Mouse (Mus musculus): ENCODE data around the gene Efna2.
"Not testable (repeated sequence)": the region's sequence is repeated elsewhere in the genome, so short reads cannot be mapped to it uniquely, and the experiment has no call there.

The Efna2 gene

GRCm38 (mm10) chr10:80156002-80156751 lies 23.1 kb upstream of the Efna2 start:
- DNase-seq, result no peak

DNA sequence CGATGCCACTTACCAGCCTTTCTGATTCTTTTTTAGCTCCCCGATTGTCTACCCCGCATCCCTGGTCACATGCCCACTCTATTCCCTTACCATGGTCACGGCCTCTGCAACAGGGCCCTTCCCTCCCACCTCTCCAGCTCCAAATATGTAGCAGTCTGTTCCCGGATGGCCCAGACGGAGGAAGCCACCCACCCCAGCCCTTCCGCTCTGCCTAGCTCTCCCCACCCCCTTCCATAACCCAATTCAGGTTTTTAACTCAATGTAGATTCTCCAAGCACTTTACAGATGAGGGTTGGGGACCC lies 22.6 kb upstream of the Efna2 start:
- DNase-seq, result peak in 1 of 2 experiments; percentile 69

GRCm38 (mm10) chr10:80157141-80157929 lies 21.9 kb upstream of the Efna2 start:
- no peak for DNase-seq

DNA sequence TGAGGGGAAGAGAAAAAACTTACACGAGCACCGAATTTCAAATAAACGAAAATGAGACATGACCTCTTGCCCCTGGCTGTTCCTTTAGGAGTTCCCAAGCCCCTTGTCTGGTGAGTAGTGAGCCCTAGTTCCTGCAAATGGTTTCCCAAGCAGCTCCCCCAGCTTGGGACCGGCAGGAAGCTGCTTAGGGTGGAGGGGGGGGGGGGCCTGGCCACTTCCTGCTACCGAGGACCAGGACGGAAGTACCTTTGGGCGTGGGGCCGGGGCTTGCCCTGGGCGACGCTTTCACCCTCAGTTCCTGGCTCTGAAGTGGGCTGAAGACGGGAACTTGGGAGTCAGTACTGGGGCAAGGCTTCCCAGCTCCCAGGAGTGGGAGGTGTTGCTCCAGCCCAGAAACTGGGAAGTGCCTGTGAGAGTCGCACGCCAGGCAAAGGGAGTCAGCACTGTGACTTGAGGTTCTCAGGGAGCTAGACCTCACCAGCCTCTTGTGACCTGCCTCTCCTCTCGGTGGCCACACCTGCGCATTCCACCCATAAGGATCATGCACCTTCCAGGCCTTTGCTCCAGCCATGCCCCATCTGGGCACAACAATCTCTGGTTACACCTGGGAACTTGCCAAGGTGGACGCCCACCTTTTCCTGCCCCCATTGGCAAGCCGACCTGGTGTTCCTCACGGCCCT lies 20.8 kb upstream of the Efna2 start:
- DNase-seq, result peak; percentile 76 to 84

GRCm38 (mm10) chr10:80159021-80159560 lies 20.2 kb upstream of the Efna2 start:
- DNase-seq, result peak; percentile 75 to 82

DNA sequence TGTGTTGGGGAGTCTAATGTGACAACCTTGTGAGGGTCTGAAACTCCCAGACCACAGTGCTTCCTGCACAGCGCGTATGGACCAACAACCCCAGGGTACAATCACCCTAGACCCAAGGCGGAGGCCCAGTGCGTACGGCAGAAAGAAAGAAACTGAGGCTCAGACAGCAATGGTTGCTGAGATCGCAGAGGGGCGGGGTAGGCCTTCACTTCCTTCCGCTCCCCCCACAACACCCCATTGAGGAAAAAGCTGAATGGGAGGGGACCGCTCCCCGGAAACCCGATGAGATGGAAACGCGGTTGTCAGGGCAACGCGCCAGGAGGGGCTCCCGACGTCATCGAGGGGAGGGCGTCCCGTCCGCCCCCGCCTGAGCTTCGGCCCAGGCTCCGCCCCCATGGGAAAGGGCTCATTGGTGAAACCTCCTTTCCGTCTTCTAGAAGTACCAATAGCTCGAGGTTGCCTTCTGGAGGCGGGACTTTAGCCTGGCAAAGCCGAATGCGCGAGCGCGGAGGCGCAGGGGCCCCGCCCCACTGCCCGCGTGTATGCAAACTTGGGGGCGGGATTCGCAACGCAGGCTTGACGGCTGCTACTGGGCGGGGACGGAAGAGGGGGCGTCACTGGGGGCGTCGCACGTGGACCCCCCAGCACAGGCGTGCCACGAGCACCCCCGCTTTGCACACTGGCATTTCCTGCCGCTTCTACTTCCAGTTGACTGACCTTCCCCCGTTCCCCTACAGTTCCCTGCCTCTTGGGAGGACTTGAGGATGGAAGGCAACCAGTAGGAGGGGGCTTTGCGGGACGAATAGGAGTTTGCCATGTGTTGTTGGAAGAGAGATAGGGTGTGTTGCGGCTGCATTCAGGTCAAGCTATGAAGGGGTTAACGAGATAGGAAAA lies 19.5 kb upstream of the Efna2 start:
- peak; percentile 98 to 99 for DNase-seq

DNA sequence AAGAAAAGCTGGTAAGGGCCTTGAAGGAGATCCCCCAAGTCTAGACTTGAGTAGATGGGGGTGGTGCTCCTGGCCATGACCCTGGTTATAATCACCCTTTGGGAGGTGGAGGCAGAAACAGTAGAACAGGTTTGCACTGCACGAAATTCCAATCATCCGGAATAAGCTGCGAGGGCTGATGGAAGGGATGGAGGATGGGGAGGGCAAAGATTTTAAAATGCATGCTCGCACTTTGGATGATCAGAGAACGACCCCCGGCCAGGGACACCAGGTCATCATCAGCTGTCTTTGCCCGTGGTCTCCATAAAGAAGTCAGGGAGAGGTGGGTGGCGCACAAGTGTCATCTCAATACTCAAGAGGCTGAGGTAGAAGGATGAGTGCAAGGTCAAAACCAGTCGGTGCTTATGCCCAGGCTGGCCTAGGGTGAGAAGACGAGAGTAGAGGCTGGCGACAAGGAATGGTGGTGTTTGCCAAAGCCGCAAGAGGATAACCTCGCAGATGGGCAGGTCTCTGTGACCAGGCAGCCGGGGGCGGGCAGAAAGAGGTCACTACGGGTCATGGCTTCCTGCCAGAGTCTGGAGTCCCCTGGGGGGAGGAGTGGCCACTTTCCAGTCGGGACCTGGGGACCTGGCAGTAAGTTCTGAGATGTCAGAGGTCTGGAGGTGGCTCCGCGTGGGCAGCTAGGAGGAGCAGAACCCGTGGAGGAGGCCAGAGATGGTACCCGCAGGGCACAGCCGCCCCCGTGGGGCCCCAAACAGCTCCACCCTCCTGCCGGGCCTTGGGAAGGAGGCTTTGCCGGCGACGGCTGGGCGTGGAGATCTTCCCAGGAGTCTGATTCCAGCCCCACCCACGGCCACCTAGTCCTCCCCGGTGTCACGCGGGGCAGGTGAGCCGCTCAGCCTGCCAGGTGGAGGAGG lies 18.6 kb upstream of the Efna2 start:
- DNase-seq, result peak; percentile 94 to 96

- peak; percentile 76 to 85 for DNase-seq
Measured at GRCm38 (mm10) chr10:80161522-80162242, 17.6 kb upstream of the Efna2 start.

- no peak for DNase-seq
Measured at GRCm38 (mm10) chr10:80162243-80162608, 17.1 kb upstream of the Efna2 start.

GRCm38 (mm10) chr10:80162716-80163299 lies 16.5 kb upstream of the Efna2 start:
- DNase-seq, result no peak

- peak in 1 of 2 experiments; percentile 48 for DNase-seq
Measured at GRCm38 (mm10) chr10:80163721-80164120, 15.6 kb upstream of the Efna2 start.

DNA sequence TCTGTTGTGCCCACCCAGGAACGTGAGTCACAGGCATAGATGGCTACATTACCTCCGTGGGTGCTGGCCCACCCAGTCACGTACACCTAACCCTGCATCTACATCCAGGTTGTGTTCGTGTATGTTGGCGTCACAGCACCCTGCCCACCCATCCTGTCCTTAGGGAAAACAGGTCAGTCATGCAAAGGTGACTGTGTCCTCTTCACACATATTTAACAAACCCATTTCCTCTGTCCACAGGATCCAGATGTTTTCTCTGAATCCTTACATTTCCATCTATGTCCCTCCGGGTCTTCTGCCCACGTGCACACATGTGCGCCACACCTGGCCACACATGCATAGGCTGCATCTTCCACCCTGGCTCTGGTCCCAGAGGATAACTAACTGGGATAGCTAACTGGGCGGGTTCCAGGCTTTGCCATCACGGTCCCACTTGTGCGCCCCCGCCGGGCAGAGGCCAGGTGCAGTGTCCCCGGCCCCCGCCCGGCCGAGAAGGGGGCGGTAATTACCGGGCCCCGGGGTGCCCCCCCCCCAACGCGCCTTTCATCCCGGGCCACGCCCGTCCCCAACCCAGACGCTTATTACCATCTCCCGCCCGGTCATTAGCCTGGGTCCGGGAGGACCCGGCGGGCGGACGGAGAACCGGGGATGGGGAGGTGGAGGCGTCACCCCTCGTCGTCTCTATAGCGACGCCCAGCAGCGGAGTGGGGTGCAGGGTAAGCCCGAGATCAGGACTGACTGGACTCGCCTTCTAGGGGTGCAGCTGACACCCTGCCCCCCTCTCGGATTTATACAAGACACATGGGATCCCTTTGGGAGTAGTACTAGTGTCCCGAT lies 14.9 kb upstream of the Efna2 start:
- DNase-seq, result peak in 1 of 2 experiments; percentile 60

DNA sequence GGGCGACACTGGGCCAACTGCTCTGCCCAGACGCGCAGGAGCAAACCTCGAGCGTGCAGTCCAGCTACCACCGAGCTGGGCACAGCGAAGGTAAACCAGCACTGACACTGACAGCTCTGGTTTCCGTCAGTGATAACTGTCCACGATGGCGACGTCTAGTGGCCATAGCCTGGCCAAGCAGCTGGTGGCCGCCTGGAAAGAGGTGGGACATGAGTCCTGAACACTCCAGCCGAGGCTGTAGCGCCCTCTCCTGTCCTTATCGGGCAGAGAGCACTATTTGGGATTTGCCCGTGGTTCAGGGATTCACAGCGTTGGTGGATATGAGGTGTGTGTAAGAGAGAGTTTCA lies 14.3 kb upstream of the Efna2 start:
- peak; percentile 99 for DNase-seq

GRCm38 (mm10) chr10:80165392-80166128 lies 13.7 kb upstream of the Efna2 start, which contains the start of gene Cirbp:
Cirbp (plus strand) TSS chr10:80165985.
- DNase-seq, result peak; percentile 62 to 73

GRCm38 (mm10) chr10:80166136-80166535 lies 13.1 kb upstream of the Efna2 start:
- DNase-seq, result not testable (repeated sequence)

GRCm38 (mm10) chr10:80167460-80168037 lies 11.7 kb upstream of the Efna2 start:
- DNase-seq, result peak; percentile 99

DNA sequence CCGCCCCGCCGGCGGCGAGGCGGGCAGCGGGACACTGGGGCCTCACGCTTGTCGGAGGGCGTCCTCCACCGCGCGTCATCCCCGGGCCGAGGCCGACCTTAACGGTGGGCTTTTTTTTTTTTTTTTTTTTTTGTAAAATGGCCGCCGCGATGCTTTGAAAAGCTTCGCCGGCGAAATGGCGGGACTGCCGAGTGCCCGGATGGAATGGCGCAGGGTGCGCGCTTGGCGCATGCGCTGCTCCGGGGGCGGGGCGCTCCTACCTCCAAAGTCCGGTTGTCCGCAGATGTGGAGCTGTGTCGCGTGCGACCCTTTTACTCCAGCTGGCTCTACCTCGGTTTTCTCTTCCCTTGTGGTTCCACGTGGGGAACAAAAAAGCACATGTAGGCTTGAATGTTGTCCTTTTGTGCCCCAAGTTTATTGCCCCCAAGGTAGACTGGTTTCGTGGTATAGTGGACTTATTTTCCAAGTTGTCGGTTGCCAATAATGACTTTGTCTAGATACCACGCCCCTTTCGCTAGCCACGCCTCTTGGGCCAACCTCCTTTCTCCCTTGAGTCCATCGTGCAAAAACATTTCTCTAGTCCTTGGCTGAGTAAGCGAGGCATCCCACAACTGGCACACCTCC lies 11.1 kb upstream of the Efna2 start:
- DNase-seq, result peak; percentile 96 to 98

DNA sequence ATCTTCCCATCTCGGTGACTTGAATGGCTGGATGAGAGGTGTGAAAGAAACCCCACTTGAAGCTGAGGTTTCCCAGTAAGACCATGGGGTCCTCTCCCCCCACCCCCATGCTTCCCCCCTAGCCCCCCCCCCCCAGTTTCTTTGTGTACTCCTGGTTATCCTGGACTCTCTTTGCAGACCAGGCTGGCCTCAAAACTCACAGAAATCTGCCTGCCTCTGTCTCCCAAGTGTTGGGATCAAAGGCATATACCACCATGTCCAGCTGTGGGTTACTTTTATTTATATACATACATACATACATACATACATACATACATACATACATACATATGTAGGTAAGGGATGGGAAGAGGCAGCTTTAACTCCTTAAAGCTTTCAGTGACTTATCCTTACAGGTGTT lies 10.2 kb upstream of the Efna2 start:
- no peak for DNase-seq
